Mouse (Mus musculus): ENCODE data around the gene Gm20807.
"Not testable (repeated sequence)": the region's sequence is repeated elsewhere in the genome, so short reads cannot be mapped to it uniquely, and the experiment has no call there.

The Gm20807 gene

DNA sequence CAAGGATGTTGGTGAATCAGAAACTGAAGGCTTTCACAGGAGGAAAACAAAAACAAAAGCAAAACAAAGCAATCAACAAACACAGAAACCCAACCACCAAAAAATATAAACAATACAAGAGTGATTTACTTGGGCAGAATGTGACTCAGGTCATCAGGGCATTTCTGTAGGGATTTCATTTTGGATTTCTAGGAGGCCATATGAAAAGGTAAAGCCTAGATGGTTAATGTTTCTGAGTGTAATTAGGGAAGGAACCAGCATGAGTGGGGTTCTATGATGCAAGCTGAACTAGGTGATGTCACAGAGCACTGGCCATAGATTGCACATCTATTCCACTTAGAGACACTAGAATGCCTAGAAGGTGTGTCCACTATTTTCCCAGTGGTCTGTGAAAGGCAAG is at the start of gene Gm20807:
Gm20807 (plus strand) TSS at position 301 of the 400 bp plus-strand sequence.
- POLR2A ChIA-PET, CTCF ChIA-PET: not testable (repeated sequence)

Measured in embryonic stem cell, embryonic (primary cell).